Mouse (Mus musculus): ENCODE results near the gene Cnot1. TPM values are rescaled to one million over a fixed set of nuclear protein-coding genes. Genes with fewer than 3 reads are reported as not detected.

Cnot1 gene
- polyA plus RNA-seq, 1 experiment from 2014 or later: 91.4 TPM

DNA sequence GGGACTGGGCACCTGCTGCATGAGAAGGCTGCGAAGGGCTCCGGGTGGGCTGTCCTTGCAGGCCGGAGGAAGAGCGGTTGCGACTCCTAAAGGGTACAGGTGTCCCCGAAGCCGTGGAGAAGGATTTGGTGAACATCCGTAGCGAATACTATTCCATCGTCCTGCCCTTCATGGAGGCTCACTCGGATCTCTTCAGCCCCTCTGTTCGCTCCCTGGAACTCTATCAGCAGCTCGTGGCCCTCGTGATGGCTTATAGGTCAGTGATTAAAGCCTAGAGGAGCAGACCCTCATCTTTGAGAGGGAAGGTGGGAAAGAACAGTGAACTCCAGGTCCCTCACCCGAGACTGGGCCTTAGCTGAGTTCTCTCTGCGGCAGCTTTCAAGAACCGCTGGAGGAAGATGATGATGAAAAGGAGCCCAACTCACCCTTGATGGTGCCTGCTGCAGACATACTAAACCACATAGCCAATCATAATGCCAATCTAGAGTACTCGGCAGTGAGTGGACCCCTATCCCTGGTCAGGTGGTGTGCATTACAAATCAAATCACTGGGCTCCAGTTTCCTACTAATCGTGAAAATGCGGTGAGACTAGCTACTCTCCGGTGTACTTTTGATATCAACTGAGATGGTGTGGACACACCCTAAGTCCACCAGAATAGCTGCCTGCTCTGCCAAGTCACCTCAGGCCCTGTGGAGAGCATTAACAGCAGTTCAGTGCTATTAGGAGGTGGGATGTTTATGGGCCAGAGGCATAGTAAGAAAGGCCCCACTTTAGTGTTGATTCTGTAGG lies 90.5 kb downstream of the Cnot1 start:
- H3K36me3 ChIP-seq: peaks cover 44% of the 10 kb centered on the region
- H3K27me3 ChIP-seq: no peaks in the 10 kb centered on the region
- no peak for ATAC-seq (ENCODE audit: insufficient number of reproducible peaks, insufficient read depth, low FRiP score, low TSS enrichment)
- H3K4me1 ChIP-seq: peaks cover 15% of the 10 kb centered on the region
- H3K9me3 ChIP-seq: no peaks in the 10 kb centered on the region
- H3K4me3 ChIP-seq: peak overlapping the region; percentile 75
- 19% methylated on average over 21 of the region's 21 CpGs for WGBS
- H3K4me2 ChIP-seq (replicated peaks): peak overlapping the region; percentile 91
- H3K9ac ChIP-seq: peak overlapping the region; percentile 84
- H3K27ac ChIP-seq: peak overlapping the region; percentile 70

DNA sequence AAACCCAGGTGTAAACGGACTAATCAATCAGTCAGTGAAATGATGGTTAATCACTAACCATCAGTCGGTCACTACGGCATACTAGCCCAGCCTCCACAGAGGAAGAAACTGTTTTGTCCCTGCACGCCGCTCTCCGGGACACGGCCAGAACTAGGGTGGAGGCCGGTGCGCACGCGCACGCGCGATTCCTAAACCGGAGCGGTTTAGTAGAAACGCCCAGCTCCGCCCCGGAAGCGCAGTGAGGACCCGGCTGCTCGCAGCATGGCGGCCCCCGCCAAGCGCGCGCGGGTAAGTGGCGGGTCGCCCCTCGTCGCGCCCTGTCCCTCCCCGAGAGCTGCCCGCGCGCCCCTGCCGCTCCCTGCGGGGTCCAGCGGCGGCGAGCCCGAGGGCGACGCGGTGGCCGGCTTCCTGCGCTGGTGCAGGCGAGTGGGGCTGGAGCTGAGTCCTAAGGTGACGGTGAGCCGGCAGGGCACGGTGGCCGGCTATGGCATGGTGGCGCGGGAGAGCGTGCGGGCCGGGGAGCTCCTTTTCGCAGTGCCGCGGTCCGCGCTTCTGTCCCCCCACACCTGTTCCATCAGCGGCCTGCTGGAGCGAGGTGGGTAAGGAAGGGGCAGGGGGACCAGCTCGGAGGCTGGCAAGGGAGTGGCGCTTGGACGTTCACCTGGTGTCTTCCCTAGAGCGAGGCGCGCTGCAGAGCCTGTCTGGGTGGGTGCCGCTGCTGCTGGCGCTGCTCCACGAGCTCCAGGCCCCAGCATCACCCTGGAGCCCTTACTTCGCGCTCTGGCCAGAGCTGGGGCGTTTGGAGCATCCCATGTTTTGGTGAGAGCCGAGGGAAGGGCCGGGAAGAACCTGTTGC lies 91.4 kb downstream of the Cnot1 start, which contains the start of gene Setd6:
TSS of gene Setd6 (plus strand) at position 206 of the 856 bp plus-strand sequence.
- H3K27me3 ChIP-seq: no peaks in the 10 kb centered on the region
- ATAC-seq (ENCODE audit: insufficient number of reproducible peaks, insufficient read depth, low FRiP score, low TSS enrichment): peak; percentile 83
- H3K4me3 ChIP-seq: peak within 1 kb of the TSS; percentile 75
- peak within 1 kb of the TSS; percentile 84 for H3K9ac ChIP-seq
- peak within 1 kb of the TSS; percentile 91 for H3K4me2 ChIP-seq (replicated peaks)
- H3K27ac ChIP-seq: peak within 1 kb of the TSS; percentile 70
- H3K9me3 ChIP-seq: no peaks in the 10 kb centered on the region
- H3K4me1 ChIP-seq: peaks cover 15% of the 10 kb centered on the region
- WGBS: under 1% methylated on average over 76 of the region's 79 CpGs
- peaks cover 38% of the 10 kb centered on the region for H3K36me3 ChIP-seq

DNA sequence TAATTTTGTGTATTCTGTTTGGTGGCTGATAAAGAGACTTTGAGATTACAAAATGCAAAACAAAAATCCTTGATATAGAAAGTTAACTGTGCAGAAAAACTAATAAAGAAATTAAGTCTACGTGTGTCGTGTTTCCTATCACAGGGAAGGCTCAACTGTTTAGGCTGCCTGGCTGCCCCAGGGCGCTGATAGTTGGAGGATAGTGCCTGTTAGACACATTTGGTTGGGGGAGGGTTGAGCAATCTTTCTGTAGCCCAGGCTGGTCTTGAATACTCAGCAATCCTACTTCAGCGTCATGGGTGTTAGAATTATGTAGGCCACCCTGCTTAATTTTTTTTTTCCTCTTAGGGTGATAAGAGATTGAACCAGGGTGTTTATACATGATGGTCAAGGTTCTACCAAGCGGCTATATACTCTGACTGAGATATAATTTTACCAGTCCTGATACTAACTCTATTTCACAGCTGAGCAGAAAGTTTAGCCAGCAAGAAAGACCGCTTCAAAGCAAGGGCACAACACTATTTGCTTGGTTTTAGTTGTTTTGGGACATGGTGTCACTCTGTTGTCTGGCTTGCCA lies 92.3 kb downstream of the Cnot1 start:
- Histone ChIP-seq H3K36me3 (peaks cover 29% of the 10 kb centered on the region), H3K9me3 (no peaks in the 10 kb centered on the region), H3K4me1 (peaks cover 15% of the 10 kb centered on the region), H3K9ac (0 out of 2 replicates have a peak overlapping the region, but pooled peaks have one; percentile 84), H3K4me3 (peak overlapping the region; percentile 75; the same call in 1 of the 2 replicates), H3K4me2 (replicated peaks) (peak overlapping the region; percentile 91), H3K27ac (no peak overlapping the region), H3K27me3 (no peaks in the 10 kb centered on the region)
- 84% methylated on average over 6 of the region's 6 CpGs for WGBS
- ATAC-seq (ENCODE audit: insufficient number of reproducible peaks, insufficient read depth, low FRiP score, low TSS enrichment): no peak

DNA sequence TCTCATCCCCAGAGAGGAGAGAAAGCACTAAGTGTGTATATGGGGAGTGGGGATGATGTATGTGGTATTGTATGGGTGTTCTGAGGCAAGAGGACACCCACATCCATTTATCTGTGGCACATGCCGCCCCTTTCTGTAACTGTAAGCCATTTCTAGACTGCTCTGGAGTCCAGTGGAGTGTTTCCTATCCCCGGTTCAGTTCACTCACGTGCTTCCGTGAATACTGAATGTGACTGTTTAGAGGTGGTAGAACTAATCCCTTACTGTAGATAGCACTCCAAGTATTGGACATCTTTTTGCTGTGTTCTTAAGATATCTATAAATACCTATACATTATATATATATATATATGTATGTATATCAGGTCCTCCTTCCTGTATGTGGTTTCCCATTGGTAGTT lies 92.9 kb downstream of the Cnot1 start:
- 90% methylated on average over 4 of the region's 4 CpGs for WGBS
- H3K9me3 ChIP-seq: no peaks in the 10 kb centered on the region

DNA sequence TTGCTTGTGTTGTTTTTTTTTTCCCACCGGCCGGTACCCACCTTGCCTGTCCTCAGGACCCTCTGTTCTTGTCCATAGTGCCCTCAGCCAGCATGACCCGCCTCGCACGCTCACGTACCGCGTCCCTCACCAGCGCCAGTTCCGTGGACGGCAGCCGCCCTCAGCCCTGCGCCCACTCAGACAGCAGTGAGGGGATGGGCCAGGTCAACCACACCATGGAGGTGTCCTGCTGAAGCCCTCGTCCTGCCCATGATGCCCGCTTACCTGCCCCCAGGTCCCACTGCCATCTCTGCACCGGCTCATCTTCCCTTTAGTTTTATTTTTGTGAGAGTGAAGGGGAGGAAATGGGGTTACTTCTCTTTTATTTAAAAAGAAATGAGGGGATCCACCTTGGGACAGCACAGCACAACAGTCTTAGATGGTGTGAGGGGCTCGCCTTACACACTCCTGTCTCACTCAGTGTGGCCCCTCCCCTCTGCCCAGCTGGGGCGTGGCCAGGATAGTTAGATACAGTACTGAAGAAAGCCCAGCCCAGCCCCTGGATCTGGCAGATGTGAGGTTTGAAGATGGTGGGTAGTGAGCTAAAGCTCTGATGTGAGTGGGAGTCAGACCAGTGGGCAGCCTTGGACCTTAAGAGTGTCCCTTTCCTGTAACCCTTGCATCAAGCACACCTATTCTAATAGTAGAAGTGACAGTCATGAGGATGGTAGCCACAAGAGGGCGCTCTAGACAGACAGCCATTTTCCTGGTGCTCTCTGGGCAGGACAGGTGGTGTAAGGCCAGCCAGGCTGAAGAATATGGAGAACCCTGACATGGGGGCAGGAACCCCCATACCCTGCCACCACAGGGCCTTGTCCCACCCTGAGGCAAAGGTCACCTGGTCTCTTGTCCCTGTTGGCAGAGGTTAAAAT lies 93.9 kb downstream of the Cnot1 start:
- Histone ChIP-seq H3K9me3 (no peaks in the 10 kb centered on the region), H3K27ac (no peak overlapping the region), H3K4me2 (replicated peaks) (no peak overlapping the region), H3K36me3 (peaks cover 14% of the 10 kb centered on the region), H3K4me3 (no peak overlapping the region), H3K9ac (no peak overlapping the region), H3K27me3 (no peaks in the 10 kb centered on the region), H3K4me1 (peaks cover 15% of the 10 kb centered on the region)
- no peak; the same call in 1 of the 2 replicates for ATAC-seq (ENCODE audit: insufficient number of reproducible peaks, insufficient read depth, low FRiP score, low TSS enrichment)
- 77% methylated on average over 19 of the region's 19 CpGs for WGBS

More for the DNA sequence above, 92.9 kb downstream of the Cnot1 start:
- Histone ChIP-seq H3K27me3 (no peaks in the 10 kb centered on the region), H3K4me2 (replicated peaks) (no peak overlapping the region), H3K27ac (no peak overlapping the region), H3K36me3 (peaks cover 24% of the 10 kb centered on the region), H3K9ac (no peak overlapping the region), H3K4me3 (no peak overlapping the region), H3K4me1 (peaks cover 15% of the 10 kb centered on the region)
- ATAC-seq (ENCODE audit: insufficient number of reproducible peaks, insufficient read depth, low FRiP score, low TSS enrichment): no peak

DNA sequence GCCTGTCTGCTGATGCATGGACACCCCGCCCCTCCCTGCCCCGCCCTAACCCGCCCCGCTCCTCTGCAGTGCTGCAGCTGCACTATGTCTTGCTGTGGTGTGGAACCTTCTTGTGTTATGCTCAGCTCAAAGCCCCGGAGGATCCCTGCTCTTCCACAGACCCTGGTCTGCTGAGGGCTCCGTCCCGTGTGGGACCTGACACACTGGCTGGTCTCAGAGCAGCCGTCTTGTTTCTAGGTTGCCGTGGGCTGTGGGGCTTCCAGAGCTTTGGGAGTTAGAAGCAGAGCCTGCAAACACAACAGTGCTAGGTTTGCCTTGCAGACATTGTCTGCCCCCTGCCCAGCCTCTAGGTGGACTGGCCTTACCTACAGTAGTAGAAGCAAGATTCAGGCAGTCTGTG lies 94.9 kb downstream of the Cnot1 start:
- H3K4me3 ChIP-seq: no peak overlapping the region
- WGBS: 85% methylated on average over 9 of the region's 9 CpGs
- ATAC-seq (ENCODE audit: insufficient number of reproducible peaks, insufficient read depth, low FRiP score, low TSS enrichment): no peak
- no peaks in the 10 kb centered on the region for H3K27me3 ChIP-seq
- peaks cover 5% of the 10 kb centered on the region for H3K36me3 ChIP-seq
- no peak overlapping the region for H3K4me2 ChIP-seq (replicated peaks)
- H3K9me3 ChIP-seq: no peaks in the 10 kb centered on the region
- no peak overlapping the region for H3K9ac ChIP-seq
- H3K4me1 ChIP-seq: peaks cover 15% of the 10 kb centered on the region
- H3K27ac ChIP-seq: 0 out of 2 replicates have a peak overlapping the region, but pooled peaks have one; percentile 23

DNA sequence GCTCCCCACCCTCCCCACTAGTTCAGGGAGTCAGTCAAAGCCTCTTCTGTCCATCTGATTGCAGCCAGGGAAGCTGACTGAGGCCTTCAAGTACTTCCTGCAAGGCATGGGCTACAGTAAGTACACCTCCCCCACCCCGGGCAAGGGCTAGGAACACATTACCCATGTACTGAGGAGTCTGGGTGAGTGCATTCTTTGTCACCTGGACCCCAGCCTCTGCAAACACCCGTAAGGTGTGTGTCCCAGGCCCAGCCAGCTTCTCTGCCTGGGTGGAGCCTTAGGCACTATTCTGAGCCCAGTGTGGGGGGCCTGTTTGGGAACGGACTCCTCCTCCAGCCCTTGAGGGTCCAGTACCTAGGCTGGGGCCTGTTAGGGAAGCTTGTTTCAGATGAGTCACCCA lies 96.2 kb downstream of the Cnot1 start:
- Histone ChIP-seq H3K4me2 (replicated peaks) (no peak overlapping the region), H3K27ac (no peak overlapping the region), H3K36me3 (no peaks in the 10 kb centered on the region; the same call in 1 of the 2 replicates), H3K4me1 (peaks cover 4% of the 10 kb centered on the region; the same call in 1 of the 2 replicates), H3K9ac (no peak overlapping the region), H3K27me3 (no peaks in the 10 kb centered on the region), H3K9me3 (no peaks in the 10 kb centered on the region), H3K4me3 (no peak overlapping the region)
- ATAC-seq (ENCODE audit: insufficient number of reproducible peaks, insufficient read depth, low FRiP score, low TSS enrichment): no peak
- WGBS: 70% methylated on average over 3 of the region's 3 CpGs

DNA sequence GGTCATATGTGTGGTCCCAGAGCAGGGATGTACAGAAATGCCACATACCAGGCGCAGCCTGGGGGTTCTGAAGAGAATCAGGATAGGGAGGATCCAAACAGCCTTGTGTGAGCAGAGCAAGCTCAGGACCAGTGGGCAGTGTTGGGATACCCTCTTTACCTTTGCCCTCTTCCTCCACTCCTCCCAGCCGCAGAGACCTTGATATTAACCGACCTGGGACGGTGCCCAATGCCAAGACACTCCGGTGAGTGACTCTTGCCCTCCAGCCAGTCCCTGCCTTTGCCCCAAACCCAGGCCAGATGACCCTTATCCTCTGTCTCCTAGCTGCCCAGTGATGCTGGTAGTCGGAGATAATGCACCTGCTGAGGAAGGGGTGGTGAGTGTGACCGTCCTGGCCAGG lies 97.7 kb downstream of the Cnot1 start:
- Histone ChIP-seq H3K9ac (no peak overlapping the region), H3K27me3 (no peaks in the 10 kb centered on the region), H3K36me3 (no peaks in the 10 kb centered on the region; the same call in 1 of the 2 replicates), H3K4me1 (no peaks in the 10 kb centered on the region), H3K4me2 (replicated peaks) (no peak overlapping the region), H3K4me3 (no peak overlapping the region), H3K9me3 (no peaks in the 10 kb centered on the region), H3K27ac (no peak overlapping the region)
- 80% methylated on average over 7 of the region's 7 CpGs for WGBS
- no peak for ATAC-seq (ENCODE audit: insufficient number of reproducible peaks, insufficient read depth, low FRiP score, low TSS enrichment)

DNA sequence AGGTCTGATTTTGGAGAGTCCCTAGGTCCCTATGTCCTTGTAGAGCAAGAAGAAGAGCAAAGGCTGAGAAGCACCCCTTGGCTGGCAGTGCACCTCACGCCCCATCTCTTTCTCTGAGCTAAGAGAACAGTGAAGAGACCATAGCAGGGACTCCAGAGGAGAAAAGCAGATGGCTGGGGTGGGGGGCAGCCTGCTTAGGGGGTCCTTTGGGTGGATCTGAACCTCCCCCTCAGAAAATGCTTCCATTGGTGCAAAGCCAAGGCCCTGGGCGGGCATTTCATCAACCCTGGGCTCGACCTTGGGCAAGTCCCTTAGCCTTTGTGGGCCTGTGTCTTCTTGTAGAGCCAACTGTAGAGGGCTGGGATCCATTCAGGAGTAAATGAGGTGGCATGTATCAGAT lies 102.7 kb downstream of the Cnot1 start:
- Histone ChIP-seq H3K36me3 (no peaks in the 10 kb centered on the region; the same call in 1 of the 2 replicates), H3K4me3 (no peak overlapping the region), H3K27ac (no peak overlapping the region), H3K4me2 (replicated peaks) (peak overlapping the region; percentile 97; the same call in 1 of the 2 replicates), H3K4me1 (peaks cover 17% of the 10 kb centered on the region; the same call in 1 of the 2 replicates), H3K9ac (no peak overlapping the region), H3K9me3 (no peaks in the 10 kb centered on the region), H3K27me3 (no peaks in the 10 kb centered on the region)
- no peak for ATAC-seq (ENCODE audit: insufficient number of reproducible peaks, insufficient read depth, low FRiP score, low TSS enrichment)
- 91% methylated on average over 3 of the region's 3 CpGs for WGBS

DNA sequence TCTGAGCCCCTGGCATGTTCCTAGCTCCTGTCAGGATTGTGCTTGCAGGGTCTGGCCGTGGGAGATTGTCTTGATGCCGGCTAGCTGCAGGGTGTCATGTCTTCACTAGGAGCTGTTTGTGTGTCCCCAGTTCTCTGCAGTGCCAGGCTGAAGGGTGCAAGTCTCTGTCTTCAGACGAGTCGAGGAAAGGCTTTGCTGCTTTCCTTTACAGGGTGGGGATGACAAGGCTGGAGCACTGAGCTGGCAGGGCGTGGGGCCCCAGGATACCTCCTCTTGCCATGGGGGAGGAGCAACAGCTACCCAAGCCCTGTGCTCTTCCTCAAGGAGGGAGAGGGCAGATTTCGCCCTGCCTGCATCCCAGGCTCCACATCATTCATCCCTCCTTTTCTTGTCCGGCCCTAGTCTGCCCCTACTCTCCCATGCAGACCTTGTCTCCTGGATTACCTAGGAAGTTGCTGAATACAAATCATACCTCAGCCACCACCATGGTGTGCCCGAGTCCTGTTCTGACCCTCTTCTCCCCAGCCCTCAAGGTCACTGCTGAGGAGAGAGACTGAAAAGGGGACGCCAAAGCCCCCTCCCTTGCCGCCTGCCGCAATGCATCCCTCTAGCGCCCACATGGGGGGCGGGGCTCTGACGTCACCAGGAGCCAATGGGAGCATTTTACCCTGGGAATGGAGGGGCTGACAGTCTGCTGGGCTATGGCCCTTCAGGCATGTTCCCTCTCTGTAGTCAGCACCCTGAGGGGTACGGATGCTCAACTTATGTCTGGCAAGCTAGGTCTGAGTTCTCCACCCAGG lies 103.6 kb downstream of the Cnot1 start:
- H3K9me3 ChIP-seq: no peaks in the 10 kb centered on the region
- H3K36me3 ChIP-seq: no peaks in the 10 kb centered on the region; the same call in 1 of the 2 replicates
- peak overlapping the region; percentile 64 for H3K4me3 ChIP-seq
- peaks cover 17% of the 10 kb centered on the region; the same call in 1 of the 2 replicates for H3K4me1 ChIP-seq
- no peak overlapping the region for H3K27ac ChIP-seq
- WGBS: 2% methylated on average over 15 of the region's 15 CpGs
- H3K27me3 ChIP-seq: 0 out of 2 replicates have a peak, but pooled peaks cover 5% of the 10 kb centered on the region
- ATAC-seq (ENCODE audit: insufficient number of reproducible peaks, insufficient read depth, low FRiP score, low TSS enrichment): no peak
- peak overlapping the region; percentile 97 for H3K4me2 ChIP-seq (replicated peaks)
- peak overlapping the region; percentile 65 for H3K9ac ChIP-seq

Data from embryonic facial prominence, embryonic 12.5 days (tissue).